Mouse (Mus musculus) forebrain, postnatal 0 days (tissue): ENCODE measurements at regions not wholly inside any gene's neighbourhood (a gene's known extent, or its start where the extent isn't known, plus 50 kb on each side); places are given as distances from the start of the nearest gene placed in this dataset.
A peak's percentile ranks its signal among the peaks of the same experiment; 100 is the strongest.

Source experiments
- ATAC-seq: fragments of 200-750 bp; cut with Nextera tagmentation; 2 replicates; pipeline ENCODE4 v1.8.0; 2017; ENCODE audit warnings: mild to moderate bottlenecking, moderate library complexity
- DNase-seq: peaks from one replicate; pipeline ENCODE4 v3.0.0-alpha.2; 2015
- H3K27ac ChIP-seq: fragments of 300-500 bp; sonication (generic); 2 replicates; pipeline ENCODE4 v1.5.1; 2014; ENCODE audit warnings: low read depth, mild to moderate bottlenecking, antibody characterized with exemption, low read length, moderate library complexity, mixed read lengths
- H3K27me3 ChIP-seq: fragments of 300-500 bp; sonication (generic); 2 replicates; pipeline ENCODE4 v1.6.1; 2014; ENCODE audit warnings: mild to moderate bottlenecking, low read length, mixed read lengths; ENCODE audit not compliant: insufficient read depth
- H3K36me3 ChIP-seq: fragments of 300-500 bp; sonication (generic); 2 replicates; pipeline ENCODE4 v1.6.1; 2014; ENCODE audit warnings: mild to moderate bottlenecking, moderate library complexity; ENCODE audit not compliant: insufficient read depth
- H3K4me1 ChIP-seq: fragments of 300-500 bp; sonication (generic); 2 replicates; pipeline ENCODE4 v1.6.1; 2014; ENCODE audit warnings: antibody characterized with exemption; ENCODE audit not compliant: insufficient read depth
- H3K4me2 ChIP-seq: fragments of 300-500 bp; sonication (generic); 2 replicates; pipeline ENCODE4 v1.6.1; 2014; ENCODE audit warnings: low read depth, mild to moderate bottlenecking, moderate library complexity
- H3K4me3 ChIP-seq: fragments of 300-500 bp; sonication (generic); 2 replicates; pipeline ENCODE4 v1.5.1; 2014; ENCODE audit warnings: low read depth, low read length, mixed read lengths
- H3K9ac ChIP-seq: fragments of 300-500 bp; sonication (generic); 2 replicates; pipeline ENCODE4 v1.6.1; 2014; ENCODE audit warnings: mild to moderate bottlenecking
- H3K9me3 ChIP-seq: fragments of 300-500 bp; sonication (generic); 2 replicates; pipeline ENCODE4 v1.6.1; 2016; ENCODE audit warnings: low read length
- CTCF ChIP-seq: sonication (generic); IDR thresholded peaks from 2 replicates; pipeline ENCODE4 v1.5.1; 2016; ENCODE audit warnings: antibody characterized with exemption, control low read depth, low read depth
- WGBS: fragments of 180-500 bp; shearing (Covaris S2); extraction: QIAGEN DNeasy Blood & Tissue Kit; methylation state at CpG from one replicate; pipeline ENCODE4 v1.1.7; 2014; 5-methylcytosine and 5-hydroxymethylcytosine counted together

- Histone ChIP-seq H3K4me1 (no peaks in the 10 kb centered on the region), H3K36me3 (no peaks in the 10 kb centered on the region), H3K4me3 (no peak overlapping the region), H3K9ac (no peak overlapping the region), H3K27ac (no peak overlapping the region), H3K27me3 (no peaks in the 10 kb centered on the region), H3K9me3 (no peaks in the 10 kb centered on the region), H3K4me2 (no peak overlapping the region)
- 82% methylated on average over 4 of the region's 4 CpGs for WGBS
- ATAC-seq (no peak), DNase-seq (no peak)
- TF ChIP-seq CTCF, result no peak
These were observed 65.8 kb upstream of the Mkln1 start for GRCm38 (mm10) chr6:31332714-31333113.

GRCm38 (mm10) chr6:31333228-31333922, 65.2 kb upstream of the Mkln1 start:
- Histone ChIP-seq H3K4me1 (no peaks in the 10 kb centered on the region), H3K9me3 (no peaks in the 10 kb centered on the region), H3K36me3 (no peaks in the 10 kb centered on the region), H3K4me3 (no peak overlapping the region), H3K4me2 (no peak overlapping the region), H3K27me3 (no peaks in the 10 kb centered on the region), H3K27ac (no peak overlapping the region), H3K9ac (no peak overlapping the region)
- DNase-seq, result no peak
- no peak for ATAC-seq
- no peak for TF ChIP-seq CTCF
- WGBS, result 53% methylated on average over 16 of the region's 16 CpGs

GRCm38 (mm10) chr6:31334086-31334485, 64.4 kb upstream of the Mkln1 start:
- Histone ChIP-seq H3K4me1 (peaks cover 4% of the 10 kb centered on the region), H3K36me3 (no peaks in the 10 kb centered on the region), H3K4me2 (no peak overlapping the region), H3K4me3 (no peak overlapping the region), H3K9me3 (no peaks in the 10 kb centered on the region), H3K9ac (no peak overlapping the region), H3K27me3 (no peaks in the 10 kb centered on the region), H3K27ac (no peak overlapping the region)
- no peak for TF ChIP-seq CTCF
- no peak for ATAC-seq
- DNase-seq, result no peak
- WGBS, result 86% methylated on average over 4 of the region's 4 CpGs

- Histone ChIP-seq H3K27me3 (no peaks in the 10 kb centered on the region), H3K9ac (0 out of 2 replicates have a peak overlapping the region, but pooled peaks have one; percentile 18), H3K4me2 (no peak overlapping the region), H3K36me3 (no peaks in the 10 kb centered on the region), H3K4me1 (peaks cover 15% of the 10 kb centered on the region), H3K9me3 (no peaks in the 10 kb centered on the region), H3K4me3 (no peak overlapping the region), H3K27ac (peak overlapping the region; percentile 35; the same call in 1 of the 2 replicates)
- ATAC-seq (peak; percentile 93), DNase-seq (peak; percentile 60)
- 43% methylated on average over 13 of the region's 13 CpGs for WGBS
- no peak for TF ChIP-seq CTCF
These were observed 59.2 kb upstream of the Mkln1 start for GRCm38 (mm10) chr6:31339122-31339947.

GRCm38 (mm10) chr6:31339948-31340250, 58.6 kb upstream of the Mkln1 start:
- Histone ChIP-seq H3K9ac (0 out of 2 replicates have a peak overlapping the region, but pooled peaks have one; percentile 18), H3K27me3 (no peaks in the 10 kb centered on the region), H3K27ac (0 out of 2 replicates have a peak overlapping the region, but pooled peaks have one; percentile 35), H3K4me2 (no peak overlapping the region), H3K9me3 (no peaks in the 10 kb centered on the region), H3K4me3 (no peak overlapping the region), H3K4me1 (peaks cover 15% of the 10 kb centered on the region), H3K36me3 (no peaks in the 10 kb centered on the region)
- peak; percentile 67 for ATAC-seq
- 32% methylated on average over 1 of the region's 1 CpGs for WGBS
- no peak for DNase-seq
- no peak for TF ChIP-seq CTCF

- Histone ChIP-seq H3K36me3 (no peaks in the 10 kb centered on the region), H3K9ac (no peak overlapping the region), H3K4me1 (no peaks in the 10 kb centered on the region), H3K9me3 (no peaks in the 10 kb centered on the region), H3K27me3 (no peaks in the 10 kb centered on the region), H3K27ac (no peak overlapping the region), H3K4me3 (no peak overlapping the region), H3K4me2 (no peak overlapping the region)
- DNase-seq (no peak), ATAC-seq (no peak)
- no peak for TF ChIP-seq CTCF
- WGBS, result 49% methylated on average over 10 of the region's 10 CpGs
These were observed 53.0 kb upstream of the Mkln1 start for GRCm38 (mm10) chr6:31345366-31346084.
